Mouse (Mus musculus): ENCODE measurements around the gene Gm49673.
"Not testable (repeated sequence)": the region's sequence is repeated elsewhere in the genome, so short reads cannot be mapped to it uniquely, and the experiment has no call there.

The Gm49673 gene

GRCm38 (mm10) chr17:8147439-8148316 is at the start of gene Gm49673, which contains the start of gene Rnaset2a:
Gene Gm49673 (minus strand): TSS chr17:8147788.
Gene Rnaset2a (minus strand): TSS chr17:8148097.
- not testable (repeated sequence) for DNase-seq (ENCODE audit: low read depth, low spot score)

- DNase-seq (ENCODE audit: low read depth, low spot score): peak; percentile 31
These were observed 48.2 kb upstream of the Gm49673 start for GRCm38 (mm10) chr17:8195685-8196376.

DNA sequence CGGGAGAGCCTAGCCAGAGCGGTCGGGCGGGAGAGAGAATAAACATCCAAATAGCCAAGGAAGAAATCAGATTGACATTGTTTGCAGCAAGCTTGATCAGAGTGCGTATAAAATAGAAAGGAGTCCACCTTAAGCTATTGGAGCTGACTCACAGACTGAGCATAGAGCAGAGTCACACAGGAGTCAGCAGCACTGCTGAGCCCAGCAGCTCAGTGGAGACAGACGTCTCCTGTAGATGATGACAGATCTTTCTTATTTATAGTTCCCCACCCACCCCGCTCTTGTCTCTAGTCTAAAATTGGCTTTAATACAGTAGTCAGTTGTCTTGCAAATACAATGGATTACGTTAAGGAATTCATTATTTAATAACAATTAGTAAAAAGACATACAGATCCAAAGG is 46.1 kb upstream of the Gm49673 start:
- no peak for DNase-seq (ENCODE audit: low read depth, low spot score)

- no peak for DNase-seq (ENCODE audit: low read depth, low spot score)
These were observed 36.6 kb upstream of the Gm49673 start for GRCm38 (mm10) chr17:8184217-8184616.

- no peak for DNase-seq (ENCODE audit: low read depth, low spot score)
These were observed 36.2 kb upstream of the Gm49673 start for GRCm38 (mm10) chr17:8183815-8184214.

DNA sequence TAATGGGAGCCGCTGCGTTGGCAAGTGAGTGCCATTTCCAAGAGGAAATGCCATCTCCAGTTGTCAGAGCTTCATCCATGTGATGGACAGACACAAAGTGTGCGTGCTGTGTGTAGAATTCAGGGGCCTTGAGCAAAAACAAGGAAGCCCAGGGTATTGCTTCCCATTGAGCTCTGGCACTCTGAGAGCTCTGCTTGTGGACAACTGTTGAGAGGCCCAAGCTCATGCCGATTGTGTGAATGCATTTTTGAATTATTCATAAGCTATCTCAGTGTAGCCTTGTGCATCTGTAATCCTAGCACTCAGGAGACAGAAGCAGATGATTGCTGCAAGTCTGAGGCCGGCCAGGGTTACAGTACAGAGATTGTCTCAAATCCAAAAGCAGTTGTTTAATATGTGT is 29.5 kb upstream of the Gm49673 start:
- no peak for DNase-seq (ENCODE audit: low read depth, low spot score)

GRCm38 (mm10) chr17:8171081-8171480 is 23.5 kb upstream of the Gm49673 start:
- DNase-seq (ENCODE audit: low read depth, low spot score): no peak

DNA sequence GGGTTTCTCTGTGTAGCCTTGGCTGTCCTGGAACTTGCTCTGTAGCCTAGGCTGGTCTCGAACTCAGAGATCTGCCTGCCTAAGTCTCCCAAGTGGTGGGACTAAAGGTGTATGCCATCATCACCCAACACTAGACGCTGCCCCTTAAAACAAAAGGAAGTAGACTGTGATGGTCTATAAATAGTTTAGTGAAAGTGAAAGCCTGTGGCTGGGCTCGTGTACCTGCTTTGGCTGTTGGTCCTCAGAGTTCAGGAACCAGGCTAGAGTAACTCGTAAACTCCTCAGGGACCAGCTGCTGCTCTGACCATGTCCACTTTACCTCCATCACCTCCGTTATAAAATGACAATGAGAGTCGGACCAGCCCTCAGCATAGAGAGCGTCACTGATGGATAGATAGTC is 22.7 kb upstream of the Gm49673 start:
- no peak for DNase-seq (ENCODE audit: low read depth, low spot score)

GRCm38 (mm10) chr17:8167436-8167835 is 19.8 kb upstream of the Gm49673 start:
- not testable (repeated sequence) for DNase-seq (ENCODE audit: low read depth, low spot score)

DNA sequence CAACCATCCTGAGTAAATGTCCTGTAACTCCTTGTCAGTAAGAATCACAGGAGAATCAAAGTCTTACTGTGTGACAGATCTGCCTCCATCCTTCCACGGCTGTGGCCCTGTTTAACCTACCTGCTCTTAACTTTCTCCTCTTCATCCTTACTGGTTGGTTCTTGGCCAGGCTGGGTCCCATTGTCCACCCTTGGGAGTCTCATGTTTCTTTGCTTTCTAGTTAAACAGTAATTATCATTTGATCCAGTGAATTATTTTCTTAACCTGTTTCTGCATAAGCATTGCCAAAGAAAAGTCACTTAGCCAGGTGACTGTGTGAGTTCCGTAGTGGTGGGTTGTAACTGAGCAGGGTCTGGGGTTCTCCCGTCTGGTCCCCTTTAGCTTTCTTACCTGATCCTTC is 18.9 kb upstream of the Gm49673 start:
- DNase-seq (ENCODE audit: low read depth, low spot score): not testable (repeated sequence)

GRCm38 (mm10) chr17:8165977-8166376 is 18.4 kb upstream of the Gm49673 start:
- DNase-seq (ENCODE audit: low read depth, low spot score): not testable (repeated sequence)

DNA sequence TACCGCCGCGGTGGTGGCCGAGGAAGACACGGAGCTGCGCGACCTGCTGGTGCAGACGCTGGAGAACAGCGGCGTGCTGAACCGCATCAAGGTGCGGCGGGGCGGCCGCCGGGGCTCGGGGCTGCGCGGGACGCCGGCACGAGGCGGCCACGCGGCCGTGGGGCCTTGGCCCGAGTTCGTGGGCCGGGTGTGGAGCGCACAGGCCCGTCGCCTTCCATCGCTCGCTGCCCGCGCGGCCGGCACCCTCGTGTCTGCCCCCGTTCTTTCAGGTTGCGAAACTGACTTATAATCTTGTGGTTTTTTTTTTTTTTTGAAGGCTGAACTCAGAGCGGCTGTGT is 18.0 kb upstream of the Gm49673 start:
- DNase-seq (ENCODE audit: low read depth, low spot score): not testable (repeated sequence)

GRCm38 (mm10) chr17:8164701-8165607 is 17.4 kb upstream of the Gm49673 start, which contains the start of gene Fgfr1op:
Gene Fgfr1op (plus strand): TSS chr17:8165501.
- not testable (repeated sequence) for DNase-seq (ENCODE audit: low read depth, low spot score)

- DNase-seq (ENCODE audit: low read depth, low spot score): not testable (repeated sequence)
These were observed 13.4 kb upstream of the Gm49673 start for GRCm38 (mm10) chr17:8160969-8161368.

DNA sequence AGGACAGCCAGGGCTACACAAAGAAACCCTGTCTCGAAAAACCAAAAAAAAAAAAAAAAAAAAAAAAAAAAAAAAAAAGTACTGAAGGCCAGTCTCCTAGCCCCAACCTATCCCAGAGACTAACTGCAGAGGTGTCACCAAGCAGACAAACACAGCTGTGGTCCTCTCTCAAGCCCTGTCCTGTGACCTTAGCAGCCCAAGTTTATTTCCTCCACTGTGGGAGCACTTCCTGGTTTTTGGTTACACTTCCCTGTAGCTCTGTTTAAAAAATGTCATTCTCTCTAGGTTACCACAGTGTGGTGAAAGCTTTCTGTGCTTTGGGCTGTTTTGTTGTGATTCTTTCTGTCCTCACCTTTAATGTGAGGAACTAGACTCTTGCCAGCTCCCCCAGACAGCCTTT is 11.0 kb upstream of the Gm49673 start:
- DNase-seq (ENCODE audit: low read depth, low spot score): not testable (repeated sequence)

DNA sequence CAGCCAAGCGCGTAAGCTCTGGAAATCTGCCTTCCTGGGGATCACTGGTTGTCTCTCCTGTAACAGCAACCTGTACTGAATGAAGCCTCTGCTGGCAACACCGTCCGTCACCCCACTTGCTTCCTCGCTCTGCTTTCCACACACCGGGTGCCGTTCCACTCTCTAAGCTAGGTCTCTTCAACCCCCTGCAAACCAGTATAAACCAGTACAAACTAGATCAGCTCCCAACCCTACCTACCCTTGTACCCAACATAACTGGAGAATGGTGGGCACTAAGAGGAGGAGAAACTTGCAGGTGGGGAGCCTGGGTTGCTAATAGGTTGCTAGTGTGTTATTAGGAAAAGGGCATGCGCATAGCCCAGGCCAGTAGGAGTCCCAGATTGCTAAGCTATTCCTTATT is 8.4 kb upstream of the Gm49673 start:
- not testable (repeated sequence) for DNase-seq (ENCODE audit: low read depth, low spot score)

GRCm38 (mm10) chr17:8155010-8155409 is 7.4 kb upstream of the Gm49673 start:
- DNase-seq (ENCODE audit: low read depth, low spot score): not testable (repeated sequence)

- DNase-seq (ENCODE audit: low read depth, low spot score): peak; percentile 32
These were observed 657 bp downstream of the Gm49673 start for GRCm38 (mm10) chr17:8146931-8147330.

GRCm38 (mm10) chr17:8143802-8144673 is 3.5 kb downstream of the Gm49673 start:
- DNase-seq (ENCODE audit: low read depth, low spot score): not testable (repeated sequence)

DNA sequence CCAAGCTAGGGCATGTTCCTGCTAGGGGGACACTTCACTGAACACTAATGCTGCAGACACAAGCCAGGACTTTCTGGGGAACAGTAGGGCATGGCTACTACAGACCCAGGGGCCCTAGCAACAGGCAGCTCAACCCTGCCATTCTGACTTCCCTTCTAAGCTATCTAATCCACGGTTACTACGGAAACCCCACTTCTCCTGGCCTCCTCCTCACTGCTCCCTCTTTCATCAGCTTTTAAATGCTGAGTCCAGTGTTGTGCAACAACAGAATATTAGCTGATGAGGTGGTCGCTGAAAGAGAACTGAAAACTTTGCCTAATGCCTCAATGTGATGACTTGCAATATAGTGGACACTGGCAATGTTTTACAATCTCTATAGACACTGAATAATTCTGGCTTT is 7.4 kb downstream of the Gm49673 start:
- not testable (repeated sequence) for DNase-seq (ENCODE audit: low read depth, low spot score)

DNA sequence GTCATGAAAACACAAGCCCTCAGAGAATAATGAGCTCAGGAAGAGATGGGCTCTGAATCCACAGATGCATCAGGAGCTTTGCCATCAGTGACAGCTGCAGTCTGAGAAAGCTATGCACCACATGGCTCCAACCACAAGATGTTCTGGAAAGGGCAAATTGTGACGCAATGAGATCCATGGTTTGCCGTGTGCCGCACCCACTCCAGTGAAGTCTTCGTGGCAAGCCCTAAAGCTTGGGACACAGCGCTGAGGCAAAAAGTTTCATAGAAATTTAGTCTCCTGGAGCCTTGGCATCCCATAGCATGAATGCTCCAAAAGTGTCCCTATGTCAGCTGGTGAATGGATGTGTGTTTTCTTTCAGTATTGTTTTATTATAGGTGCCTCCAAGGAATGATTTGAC is 9.5 kb downstream of the Gm49673 start:
- DNase-seq (ENCODE audit: low read depth, low spot score): not testable (repeated sequence)
